Mouse (Mus musculus): Measurements from ENCODE around the gene C130050O18Rik.

GRCm38 (mm10) chr5:139386047-139386446, 19.0 kb upstream of the C130050O18Rik start:
- TF ChIP-seq CTCF (IDR thresholded peaks at IDR 0.05; ENCODE audit: control insufficient read depth, insufficient read depth, insufficient replicate concordance, low read depth, low read length), result no peak
- TF ChIP-seq POLR2A (IDR thresholded peaks at IDR 0.05; ENCODE audit: control insufficient read depth, low read depth, low read length), result no peak

All from testis, adult 2 months (tissue).